Mouse (Mus musculus): ENCODE measurements around the gene Unkl. TPM values are rescaled to one million over a fixed set of nuclear protein-coding genes. Genes with fewer than 3 reads are reported as not detected.
"Not testable (repeated sequence)": the region's sequence is repeated elsewhere in the genome, so short reads cannot be mapped to it uniquely, and the experiment has no call there.

Unkl gene
- polyA plus RNA-seq, 1 experiment from 2014 or later, result 6.4 TPM

GRCm38 (mm10) chr17:25224586-25225222 lies 36.5 kb downstream of the Unkl start:
- ATAC-seq (ENCODE audit: low FRiP score) (no peak), DNase-seq (ENCODE audit: low spot score, missing footprints) (no peak)
- H3K36me3 ChIP-seq (ENCODE audit: control insufficient read depth, insufficient read depth, low read length), result no peaks in the 10 kb centered on the region
- 94% methylated on average over 7 of the region's 7 CpGs for WGBS
- H3K4me1 ChIP-seq (ENCODE audit: control insufficient read depth, insufficient read depth, low read length), result peaks cover 3% of the 10 kb centered on the region
- no peak overlapping the region for H3K4me2 ChIP-seq
- no peaks in the 10 kb centered on the region for H3K9me3 ChIP-seq (ENCODE audit: control insufficient read depth, low read length)
- H3K27me3 ChIP-seq (ENCODE audit: control insufficient read depth, insufficient read depth, low read length), result no peaks in the 10 kb centered on the region
- no peak overlapping the region for H3K9ac ChIP-seq (ENCODE audit: low read length)
- H3K4me3 ChIP-seq (ENCODE audit: low read depth, low read length), result no peak overlapping the region
- no peak overlapping the region for H3K27ac ChIP-seq (ENCODE audit: low read depth, low read length)

GRCm38 (mm10) chr17:25225659-25226058 lies 37.5 kb downstream of the Unkl start:
- DNase-seq (ENCODE audit: low spot score, missing footprints) (no peak), ATAC-seq (ENCODE audit: low FRiP score) (no peak)
- no peaks in the 10 kb centered on the region for H3K27me3 ChIP-seq (ENCODE audit: control insufficient read depth, insufficient read depth, low read length)
- peaks cover 3% of the 10 kb centered on the region for H3K4me1 ChIP-seq (ENCODE audit: control insufficient read depth, insufficient read depth, low read length)
- H3K4me2 ChIP-seq, result no peak overlapping the region
- H3K27ac ChIP-seq (ENCODE audit: low read depth, low read length), result no peak overlapping the region
- H3K4me3 ChIP-seq (ENCODE audit: low read depth, low read length), result no peak overlapping the region
- 87% methylated on average over 4 of the region's 4 CpGs for WGBS
- H3K9ac ChIP-seq (ENCODE audit: low read length), result no peak overlapping the region
- H3K9me3 ChIP-seq (ENCODE audit: control insufficient read depth, low read length), result no peaks in the 10 kb centered on the region
- H3K36me3 ChIP-seq (ENCODE audit: control insufficient read depth, insufficient read depth, low read length), result no peaks in the 10 kb centered on the region

DNA sequence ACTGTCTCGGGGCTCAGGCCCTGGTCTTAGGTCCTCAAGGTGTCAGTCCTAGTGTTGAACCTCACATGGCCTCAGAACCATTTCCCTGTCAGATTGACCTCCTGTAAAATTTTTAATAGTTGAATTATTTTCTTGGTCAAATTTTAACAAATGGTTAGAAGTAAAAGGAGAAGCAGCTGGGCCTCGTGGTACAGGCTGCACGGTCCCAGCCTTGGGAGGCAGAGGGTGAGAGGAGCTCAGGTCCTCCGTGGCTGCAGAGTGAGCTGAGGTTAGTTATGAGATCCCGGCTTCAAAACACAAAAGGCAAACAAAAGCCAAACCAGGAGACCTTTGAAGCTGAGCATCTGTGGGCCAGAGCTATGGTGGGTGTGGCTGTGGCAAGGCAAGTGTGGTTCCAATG lies 39.8 kb downstream of the Unkl start:
- peaks cover 4% of the 10 kb centered on the region; the same call in 1 of the 2 replicates for H3K36me3 ChIP-seq (ENCODE audit: control insufficient read depth, insufficient read depth, low read length)
- 87% methylated on average over 5 of the region's 5 CpGs for WGBS
- no peak overlapping the region for H3K9ac ChIP-seq (ENCODE audit: low read length)
- H3K27me3 ChIP-seq (ENCODE audit: control insufficient read depth, insufficient read depth, low read length), result no peaks in the 10 kb centered on the region
- H3K4me2 ChIP-seq, result no peak overlapping the region
- ATAC-seq (ENCODE audit: low FRiP score), result no peak
- no peaks in the 10 kb centered on the region for H3K9me3 ChIP-seq (ENCODE audit: control insufficient read depth, low read length)
- H3K4me3 ChIP-seq (ENCODE audit: low read depth, low read length), result no peak overlapping the region
- no peak overlapping the region for H3K27ac ChIP-seq (ENCODE audit: low read depth, low read length)
- no peak for DNase-seq (ENCODE audit: low spot score, missing footprints)
- no peaks in the 10 kb centered on the region for H3K4me1 ChIP-seq (ENCODE audit: control insufficient read depth, insufficient read depth, low read length)

- H3K27ac ChIP-seq (ENCODE audit: low read depth, low read length); H3K4me1 ChIP-seq (ENCODE audit: control insufficient read depth, insufficient read depth, low read length); H3K4me2 ChIP-seq; ATAC-seq (ENCODE audit: low FRiP score); H3K27me3 ChIP-seq (ENCODE audit: control insufficient read depth, insufficient read depth, low read length); DNase-seq (ENCODE audit: low spot score, missing footprints); H3K9ac ChIP-seq (ENCODE audit: low read length); H3K9me3 ChIP-seq (ENCODE audit: control insufficient read depth, low read length); H3K4me3 ChIP-seq (ENCODE audit: low read depth, low read length): not testable (repeated sequence)
- peaks cover 11% of the 10 kb centered on the region; the same call in 1 of the 2 replicates for H3K36me3 ChIP-seq (ENCODE audit: control insufficient read depth, insufficient read depth, low read length)
- 79% methylated on average over 14 of the region's 17 CpGs for WGBS
Measured at GRCm38 (mm10) chr17:25230014-25230655, 41.9 kb downstream of the Unkl start.

- Histone ChIP-seq H3K4me3 (ENCODE audit: low read depth, low read length) (no peak overlapping the region), H3K4me2 (no peak overlapping the region), H3K27ac (ENCODE audit: low read depth, low read length) (no peak overlapping the region), H3K4me1 (ENCODE audit: control insufficient read depth, insufficient read depth, low read length) (no peaks in the 10 kb centered on the region), H3K9me3 (ENCODE audit: control insufficient read depth, low read length) (no peaks in the 10 kb centered on the region), H3K9ac (ENCODE audit: low read length) (no peak overlapping the region), H3K36me3 (ENCODE audit: control insufficient read depth, insufficient read depth, low read length) (peaks cover 13% of the 10 kb centered on the region; the same call in 1 of the 2 replicates), H3K27me3 (ENCODE audit: control insufficient read depth, insufficient read depth, low read length) (no peaks in the 10 kb centered on the region)
- no peak for DNase-seq (ENCODE audit: low spot score, missing footprints)
- 94% methylated on average over 3 of the region's 3 CpGs for WGBS
- ATAC-seq (ENCODE audit: low FRiP score), result no peak
Measured at GRCm38 (mm10) chr17:25230700-25231099, 42.5 kb downstream of the Unkl start.

DNA sequence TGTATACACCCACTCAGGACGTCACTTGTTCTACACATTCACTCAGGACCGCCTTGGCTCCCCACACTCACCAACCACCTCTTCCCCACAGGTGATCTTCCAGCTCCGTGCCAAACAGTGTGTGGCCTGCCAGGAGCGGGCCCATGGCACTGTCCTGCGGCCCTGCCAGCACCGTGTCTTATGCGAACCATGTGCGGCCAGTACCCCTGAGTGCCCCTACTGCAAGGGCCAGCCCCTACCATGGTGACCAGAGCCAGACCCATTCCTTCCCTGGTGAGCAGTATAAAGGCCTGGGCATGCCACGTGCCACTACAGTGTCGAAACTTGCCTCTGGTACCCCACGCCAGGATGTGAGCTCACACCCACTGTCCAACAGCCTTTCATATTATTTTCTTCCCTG lies 43.4 kb downstream of the Unkl start:
- H3K9ac ChIP-seq (ENCODE audit: low read length); H3K4me3 ChIP-seq (ENCODE audit: low read depth, low read length); ATAC-seq (ENCODE audit: low FRiP score); H3K4me2 ChIP-seq; DNase-seq (ENCODE audit: low spot score, missing footprints); H3K4me1 ChIP-seq (ENCODE audit: control insufficient read depth, insufficient read depth, low read length); H3K9me3 ChIP-seq (ENCODE audit: control insufficient read depth, low read length); H3K27ac ChIP-seq (ENCODE audit: low read depth, low read length); H3K27me3 ChIP-seq (ENCODE audit: control insufficient read depth, insufficient read depth, low read length): not testable (repeated sequence)
- peaks cover 13% of the 10 kb centered on the region; the same call in 1 of the 2 replicates for H3K36me3 ChIP-seq (ENCODE audit: control insufficient read depth, insufficient read depth, low read length)
- WGBS, result 91% methylated on average over 4 of the region's 11 CpGs

- WGBS, result 89% methylated on average over 9 of the region's 9 CpGs
- no peak overlapping the region for H3K9ac ChIP-seq (ENCODE audit: low read length)
- H3K9me3 ChIP-seq (ENCODE audit: control insufficient read depth, low read length), result no peaks in the 10 kb centered on the region
- no peak overlapping the region for H3K27ac ChIP-seq (ENCODE audit: low read depth, low read length)
- H3K4me1 ChIP-seq (ENCODE audit: control insufficient read depth, insufficient read depth, low read length), result peaks cover 5% of the 10 kb centered on the region
- peaks cover 13% of the 10 kb centered on the region; the same call in 1 of the 2 replicates for H3K36me3 ChIP-seq (ENCODE audit: control insufficient read depth, insufficient read depth, low read length)
- no peaks in the 10 kb centered on the region for H3K27me3 ChIP-seq (ENCODE audit: control insufficient read depth, insufficient read depth, low read length)
- no peak overlapping the region for H3K4me3 ChIP-seq (ENCODE audit: low read depth, low read length)
- DNase-seq (ENCODE audit: low spot score, missing footprints), result no peak
- H3K4me2 ChIP-seq, result no peak overlapping the region
- no peak for ATAC-seq (ENCODE audit: low FRiP score)
Measured at GRCm38 (mm10) chr17:25235635-25236034, 47.4 kb downstream of the Unkl start.

DNA sequence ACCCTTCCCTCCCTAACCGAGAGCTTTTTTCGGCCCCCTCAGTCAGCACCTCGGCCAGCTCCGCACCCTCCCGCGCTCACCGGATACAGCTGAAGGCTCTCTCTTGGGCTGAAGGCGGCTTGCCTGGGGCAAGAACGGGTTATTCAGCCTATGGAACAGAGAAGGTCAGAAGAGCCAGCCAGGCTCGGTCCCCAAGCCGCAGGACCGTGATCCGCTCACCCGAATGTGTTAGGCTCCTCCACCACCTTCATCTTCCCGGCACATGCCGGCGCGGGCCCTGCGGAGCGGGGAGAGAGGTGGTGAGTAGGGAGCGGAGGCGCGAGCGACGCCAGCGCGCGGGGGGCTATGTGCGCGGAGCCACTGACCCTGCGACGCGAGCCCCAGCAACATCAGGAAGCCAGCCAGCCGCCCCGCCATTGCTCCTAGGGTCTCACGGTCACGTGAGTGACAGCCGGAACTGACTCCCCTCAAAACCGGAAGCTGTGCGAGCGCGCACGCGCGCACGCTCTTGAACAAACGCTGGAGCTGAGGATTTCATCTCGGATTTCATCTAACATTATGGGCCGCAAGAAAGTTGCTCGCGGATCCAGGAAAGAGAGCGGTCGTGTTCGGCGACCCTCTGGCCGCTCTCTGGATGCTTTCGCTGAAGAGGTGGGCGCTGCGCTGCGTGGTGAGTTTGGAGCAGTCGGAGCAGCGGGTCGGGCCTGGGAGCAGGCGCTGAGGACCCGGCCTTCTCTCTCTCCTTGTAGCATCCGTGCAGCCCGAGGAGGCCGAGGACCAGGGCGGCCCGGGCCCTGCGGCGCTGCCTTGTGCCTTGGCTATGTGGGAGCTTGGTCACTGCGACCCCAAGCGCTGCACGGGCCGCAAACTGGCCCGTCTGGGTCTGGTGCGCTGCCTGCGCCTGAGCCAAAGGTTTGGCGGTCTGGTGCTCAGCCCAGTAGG lies 51.8 kb downstream of the Unkl start, which contains the start of the genes Gnptg and Tsr3:
Gene Gnptg, minus strand, starts transcription at position 430 of the 942 bp plus-strand sequence.
Gene Tsr3, plus strand, starts transcription at position 476 of the 942 bp plus-strand sequence.
- DNase-seq (ENCODE audit: low spot score, missing footprints), result peak; percentile 99
- peak within 1 kb of the TSS; percentile 57; the same call in 1 of the 2 replicates for H3K27ac ChIP-seq (ENCODE audit: low read depth, low read length)
- peak; percentile 81 for ATAC-seq (ENCODE audit: low FRiP score)
- H3K36me3 ChIP-seq (ENCODE audit: control insufficient read depth, insufficient read depth, low read length), result peaks cover 17% of the 10 kb centered on the region
- H3K4me1 ChIP-seq (ENCODE audit: control insufficient read depth, insufficient read depth, low read length), result peaks cover 12% of the 10 kb centered on the region
- WGBS, result under 1% methylated on average over 80 of the region's 80 CpGs
- no peaks in the 10 kb centered on the region for H3K27me3 ChIP-seq (ENCODE audit: control insufficient read depth, insufficient read depth, low read length)
- peak within 1 kb of the TSS; percentile 99 for H3K4me3 ChIP-seq (ENCODE audit: low read depth, low read length)
- peak within 1 kb of the TSS; percentile 96 for H3K9ac ChIP-seq (ENCODE audit: low read length)
- peak within 1 kb of the TSS; percentile 98 for H3K4me2 ChIP-seq
- no peaks in the 10 kb centered on the region for H3K9me3 ChIP-seq (ENCODE audit: control insufficient read depth, low read length)

Data from midbrain, embryonic 11.5 days (tissue).